Comparison of ENCODE assay signal across 1 mouse cellular context in genomic region chr8:117465250-117465649, GRCm38 (mm10).
A peak's percentile ranks its signal among the peaks of the same experiment; 100 is the strongest.
TF ChIP-seq lines count a peak whose summit lies in the region.

No protein-coding gene starts in this region.

TF ChIP-seq in MEL, 35 proteins besides CTCF, POLR2A, EP300 and RAD21 (continued from another document):
- no peak for TF ChIP-seq KAT2A (conservative IDR thresholded peaks at IDR 0.05; ENCODE audit: low read depth, low read length)
- no peak for TF ChIP-seq MEF2A (IDR thresholded peaks at IDR 0.05; ENCODE audit: extremely low read depth, insufficient replicate concordance, low read depth, low read length, poor library complexity, severe bottlenecking)
- 0 out of 2 replicates have a peak, but pooled peaks have one; percentile 42 for TF ChIP-seq HCFC1 (IDR thresholded peaks at IDR 0.05; ENCODE audit: low read depth, low read length)
- TF ChIP-seq RCOR1 (IDR thresholded peaks at IDR 0.05; ENCODE audit: low read depth, low read length) = no peak
- 0 out of 2 replicates have a peak, but pooled peaks have one; percentile 52 for TF ChIP-seq MXI1 (IDR thresholded peaks at IDR 0.05; ENCODE audit: low read depth, low read length)
